Mouse (Mus musculus) heart, adult 8-10 months (tissue): Measurements from ENCODE around the gene Syt14. TPM values are rescaled to one million over a fixed set of nuclear protein-coding genes. Genes with fewer than 3 reads are reported as not detected.
A peak's percentile ranks its signal among the peaks of the same experiment; 100 is the strongest.

Source experiments
- DNase-seq: peaks from one replicate; pipeline ENCODE4 v3.0.0; 2022; ENCODE audit warnings: low spot score
- total RNA-seq, 4 experiments: library from RNA; stranded (reverse); gene quantifications; 2 replicates each; pipeline ENCODE4 v1.2.4; 2022

The Syt14 gene
- total RNA-seq, result under 1 TPM; 0.20 to 0.75 (median 0.23) TPM

- DNase-seq, result peak; percentile 1
Observed at GRCm38 (mm10) chr1:193035371-193036238, at the start of gene Syt14. TSS of gene Syt14 (minus strand) at chr1:193035775.

DNA sequence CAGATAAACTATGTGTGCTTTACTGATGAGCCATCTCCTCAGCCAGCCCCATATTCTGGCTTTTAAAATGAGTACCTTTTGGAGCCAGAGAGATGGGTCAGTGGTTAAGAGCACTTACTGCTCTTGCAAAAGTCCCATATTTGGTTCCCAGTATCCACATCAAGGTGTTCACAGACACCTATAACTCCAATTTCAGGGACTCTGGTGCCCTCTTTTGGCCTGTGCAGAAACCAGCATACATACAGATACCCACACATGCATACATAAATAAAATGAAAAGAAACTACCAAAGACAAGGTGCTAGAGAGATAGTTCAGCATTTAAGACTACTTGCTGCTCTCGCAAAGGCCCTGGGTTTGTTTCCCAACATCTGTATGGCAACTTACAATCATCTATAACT is 48.4 kb upstream of the Syt14 start:
- no peak for DNase-seq

- no peak for DNase-seq
Observed at GRCm38 (mm10) chr1:193083051-193083450, 47.5 kb upstream of the Syt14 start.

DNA sequence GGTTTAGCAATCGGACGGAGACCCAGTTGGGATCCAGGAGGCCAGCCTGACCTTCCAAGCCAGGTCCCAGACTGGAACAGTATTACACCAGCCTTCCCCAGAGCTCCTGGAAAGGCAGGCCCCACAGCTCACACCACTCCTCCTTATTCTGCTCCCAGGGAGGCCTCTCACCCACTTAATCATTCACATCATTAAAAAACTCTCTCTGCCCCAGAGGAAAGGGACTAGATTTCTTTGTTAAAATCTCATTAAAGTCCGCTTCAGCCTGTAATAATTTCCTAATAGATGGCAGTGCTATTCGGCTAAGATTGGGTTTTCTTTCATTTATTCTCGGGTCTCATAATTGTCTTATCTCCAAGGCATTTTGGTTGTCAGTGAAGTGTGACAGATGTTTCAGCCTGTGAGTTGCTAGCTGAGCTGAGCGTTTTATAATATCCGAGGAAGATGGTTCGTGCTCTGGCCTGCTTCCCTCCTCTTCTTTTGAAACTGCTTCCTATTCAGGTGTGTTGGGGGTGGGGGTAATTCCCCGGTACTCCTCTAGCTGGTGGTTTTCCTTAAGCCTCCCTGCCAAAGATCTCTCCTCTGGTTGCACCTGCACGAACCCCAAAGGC is 46.8 kb upstream of the Syt14 start:
- DNase-seq, result no peak

- no peak for DNase-seq
Observed at GRCm38 (mm10) chr1:193062618-193063017, 27.0 kb upstream of the Syt14 start.

DNA sequence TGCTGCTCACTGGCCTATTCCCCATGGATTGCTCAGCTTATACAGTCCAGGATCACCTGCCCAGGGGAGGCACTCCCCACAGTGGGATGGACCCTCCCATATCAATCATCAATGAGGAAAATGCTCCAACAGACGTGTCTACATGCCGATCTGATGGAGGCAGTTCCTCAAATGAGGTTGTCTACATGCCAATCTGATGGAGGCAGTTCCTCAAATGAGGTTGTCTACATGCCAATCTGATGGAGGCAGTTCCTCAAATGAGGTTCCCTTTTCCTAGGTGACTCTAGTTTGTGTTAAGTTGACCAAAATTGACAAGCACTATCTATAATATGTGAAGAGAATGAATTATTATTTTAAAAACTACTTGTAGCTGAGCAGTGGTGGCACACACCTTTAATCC is 24.6 kb upstream of the Syt14 start:
- no peak for DNase-seq

DNA sequence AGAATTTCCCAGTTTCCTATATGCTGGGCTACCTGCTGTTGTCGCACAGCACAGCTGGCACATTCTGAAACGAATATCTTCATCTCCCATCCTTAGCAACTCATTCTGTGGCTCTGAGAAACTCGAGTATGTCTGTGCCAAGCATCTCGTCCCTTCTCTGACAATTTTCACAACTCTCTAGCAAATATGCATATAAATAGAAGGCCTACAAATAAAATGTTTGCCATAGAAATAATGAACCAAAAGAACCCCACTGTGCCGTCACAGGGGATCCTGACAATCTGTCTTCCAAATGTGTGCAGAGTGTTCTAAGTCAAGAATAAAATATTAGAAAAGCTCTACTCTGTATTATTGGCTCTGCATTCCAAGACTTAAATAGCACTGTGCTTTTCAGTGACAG is 24.0 kb upstream of the Syt14 start:
- DNase-seq, result no peak

DNA sequence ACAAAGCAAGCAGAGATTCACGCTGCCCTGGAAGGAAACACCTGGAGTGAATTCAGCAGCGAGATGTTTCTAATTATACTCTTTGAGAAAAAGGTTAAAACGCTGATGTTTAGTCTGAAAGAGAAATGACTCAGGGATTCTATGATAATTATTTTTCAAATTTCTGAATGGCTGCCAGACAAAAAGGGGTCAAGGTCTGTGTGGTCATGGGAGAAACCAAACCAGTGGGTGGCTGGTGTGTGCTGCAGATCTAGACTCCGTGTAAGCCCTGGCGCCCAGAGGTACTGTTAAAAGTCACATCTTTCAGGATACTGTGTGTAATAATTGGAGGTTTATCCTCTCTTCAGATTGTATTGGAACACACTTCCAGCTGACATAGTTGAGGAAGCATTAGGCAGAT is 18.8 kb upstream of the Syt14 start:
- DNase-seq, result no peak

- DNase-seq, result no peak
Observed at GRCm38 (mm10) chr1:193053065-193053464, 17.5 kb upstream of the Syt14 start.

GRCm38 (mm10) chr1:193047616-193048015 is 12.0 kb upstream of the Syt14 start:
- no peak for DNase-seq

- DNase-seq, result no peak
Observed at GRCm38 (mm10) chr1:193042760-193043295, 7.3 kb upstream of the Syt14 start.

- no peak for DNase-seq
Observed at GRCm38 (mm10) chr1:193034951-193035370, 614 bp downstream of the Syt14 start.

DNA sequence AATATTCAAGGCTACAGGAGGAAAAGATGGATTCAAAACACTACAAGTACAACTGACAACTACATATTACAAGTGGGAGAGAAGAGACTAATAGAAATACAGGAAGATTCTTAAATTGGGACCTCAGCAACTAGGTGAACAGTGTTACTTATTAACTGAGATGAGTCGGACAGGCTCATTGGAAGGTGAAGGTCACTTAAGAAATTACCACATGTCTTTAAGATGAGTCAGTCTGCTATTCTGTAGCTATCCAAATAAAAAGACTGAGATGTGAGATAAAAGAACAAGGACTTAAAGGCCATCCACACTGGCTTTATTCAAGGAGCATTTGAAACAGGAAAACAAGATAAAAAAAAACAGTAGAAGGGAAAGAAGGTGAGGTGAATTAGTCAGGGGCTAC is 11.3 kb downstream of the Syt14 start:
- no peak for DNase-seq

DNA sequence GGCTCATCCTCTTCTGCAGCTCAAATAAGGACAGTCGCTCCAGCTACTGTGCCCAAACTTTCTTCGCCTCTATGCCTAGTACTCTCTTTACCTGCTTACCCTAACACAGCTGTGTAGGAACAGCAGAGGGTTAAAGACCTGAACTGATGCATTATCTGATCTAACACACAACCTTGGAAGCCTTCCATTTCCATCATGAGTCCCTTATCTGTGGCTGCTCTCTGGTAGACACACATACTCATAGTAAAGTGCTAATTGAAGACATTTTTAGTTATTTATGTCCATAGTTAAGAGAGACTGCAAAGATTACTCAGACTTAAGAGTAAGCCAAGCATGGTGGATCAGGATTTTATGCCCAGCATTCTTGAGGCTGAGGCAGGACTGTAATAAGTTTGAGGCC is 23.2 kb downstream of the Syt14 start:
- DNase-seq, result no peak

DNA sequence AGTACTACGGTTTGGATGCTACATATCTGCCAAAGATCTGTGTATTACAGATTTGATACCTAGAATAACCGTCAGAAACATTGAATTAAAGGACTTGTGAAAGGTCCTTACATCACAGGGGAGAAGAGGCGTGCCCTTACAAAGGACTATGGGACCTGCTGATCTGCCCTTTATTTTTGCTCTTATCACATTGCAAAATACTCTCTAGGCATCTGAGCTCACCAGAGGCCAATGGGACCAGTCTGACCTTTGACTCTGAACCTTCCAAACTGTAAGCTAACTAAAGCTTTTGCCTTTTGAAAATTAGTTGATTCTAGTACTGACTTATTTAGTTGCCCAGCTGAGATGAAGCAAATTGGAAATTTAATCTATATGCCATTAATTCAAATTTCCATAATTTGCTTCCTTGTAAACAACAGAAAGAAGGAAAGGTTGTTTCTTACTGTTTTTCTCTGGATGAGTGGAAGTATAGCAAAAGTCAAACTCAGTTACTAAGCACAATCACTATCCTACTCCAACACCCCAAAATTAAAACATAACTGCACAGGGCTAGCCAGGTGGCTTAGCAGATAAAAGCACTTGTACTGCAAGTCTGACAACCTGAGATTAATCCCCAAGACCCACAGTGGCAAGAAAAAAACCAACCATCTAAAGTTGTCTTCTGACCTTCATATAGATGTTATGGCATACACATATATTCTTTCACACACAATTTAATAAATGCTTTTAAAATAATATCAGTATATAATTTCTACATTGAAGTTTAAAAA is 24.4 kb downstream of the Syt14 start:
- DNase-seq, result no peak

DNA sequence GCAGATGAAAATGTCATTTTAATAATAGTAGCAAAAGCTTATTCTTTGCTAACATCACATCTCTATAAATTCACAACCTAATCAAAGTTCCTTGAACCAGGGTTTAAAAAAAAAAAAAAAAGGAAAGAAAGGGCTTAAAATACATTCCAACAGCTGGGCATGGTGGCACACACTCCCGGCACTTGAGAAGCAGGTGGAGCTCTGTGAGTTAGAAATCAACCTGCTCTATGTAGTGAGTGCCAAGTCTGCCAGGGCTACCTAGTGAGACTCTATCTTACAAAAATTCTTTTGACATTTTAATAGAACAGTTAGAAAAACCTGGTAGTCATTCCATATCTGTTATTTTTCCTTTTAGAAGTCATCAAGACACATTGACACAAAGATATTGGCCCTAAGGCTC is 31.0 kb downstream of the Syt14 start:
- DNase-seq, result no peak

DNA sequence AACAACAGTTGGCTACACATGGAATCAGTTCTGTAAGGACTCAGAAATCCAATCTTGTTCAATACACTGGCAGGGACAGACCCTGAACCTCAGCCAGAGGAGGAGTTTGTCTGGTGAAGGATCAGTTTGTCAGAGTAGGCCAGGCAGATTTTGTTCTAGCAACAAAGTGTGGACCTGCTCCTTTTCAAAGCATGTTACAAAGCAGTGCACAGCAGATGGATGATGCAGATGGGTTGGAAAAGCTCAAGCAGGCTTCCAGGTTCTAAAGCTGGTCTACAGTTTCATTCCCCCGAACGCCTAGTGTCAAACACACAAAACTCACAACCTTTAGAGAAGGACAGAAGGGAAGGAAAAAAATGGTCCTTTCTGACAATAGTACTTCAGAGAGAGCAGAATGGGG is 31.6 kb downstream of the Syt14 start:
- DNase-seq, result no peak

DNA sequence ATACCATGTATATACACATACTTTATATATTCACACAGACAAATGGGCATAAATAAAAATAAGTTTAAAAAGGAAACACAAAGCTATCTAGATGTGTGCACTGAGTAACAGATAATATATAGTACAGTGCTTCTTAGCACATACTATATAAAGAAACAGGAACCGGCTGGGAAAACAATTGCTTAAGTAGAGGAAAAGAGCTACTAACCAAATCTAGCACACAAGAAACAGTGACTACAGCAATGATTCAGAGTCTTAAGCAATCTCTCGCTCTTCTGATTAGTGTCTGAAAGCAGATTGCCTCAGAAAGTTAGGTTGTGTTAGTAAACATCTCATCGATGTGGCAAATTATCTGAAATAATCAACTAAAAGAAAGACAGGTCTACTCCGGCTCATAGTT is 33.3 kb downstream of the Syt14 start:
- no peak for DNase-seq

- no peak for DNase-seq
Observed at GRCm38 (mm10) chr1:193001587-193001986, 34.0 kb downstream of the Syt14 start.

- DNase-seq, result peak; percentile 1
Observed at GRCm38 (mm10) chr1:193000908-193001307, 34.7 kb downstream of the Syt14 start.

GRCm38 (mm10) chr1:192994179-192994873 is 41.2 kb downstream of the Syt14 start:
- no peak for DNase-seq

GRCm38 (mm10) chr1:192993491-192993890 is 42.1 kb downstream of the Syt14 start:
- DNase-seq, result no peak
